Mouse (Mus musculus) gastrocnemius, postnatal 4 days (tissue): ENCODE results near the gene Slc35e2. TPM values are rescaled to one million over a fixed set of nuclear protein-coding genes. Genes with fewer than 3 reads are reported as not detected.
"Not testable (repeated sequence)": the region's sequence is repeated elsewhere in the genome, so short reads cannot be mapped to it uniquely, and the experiment has no call there.

Experiments used
- DNase-seq, 2 experiments: peaks; one replicate each; pipeline ENCODE4 v3.0.0; 2021 to 2022; ENCODE audit warnings: low spot score in 2 of 2, mixed read lengths in 2 of 2
- long read RNA-seq, 2 experiments: library from polyadenylated mRNA; stranded (forward); transcript quantifications; one replicate each; pipeline ENCODE4 v2.0.0; 2021
- total RNA-seq, 2 experiments: library from RNA; stranded (reverse); gene quantifications; 2 replicates each; pipeline ENCODE4 v1.2.3; 2021

Gene Slc35e2
- total RNA-seq, result 10 to 100 TPM; 12.0 to 13.0 TPM
- long read RNA-seq, experiment 1, full-length matches to known transcripts, result 2 of 3 reads
- long read RNA-seq, experiment 1, partial matches to known transcripts, result 0 of 3 reads
- long read RNA-seq, experiment 1, other reads (novel, unspliced or antisense), result 1 of 3 reads
- long read RNA-seq, experiment 2, full-length matches to known transcripts, result 7 of 11 reads
- long read RNA-seq, experiment 2, partial matches to known transcripts, result 0 of 11 reads
- long read RNA-seq, experiment 2, other reads (novel, unspliced or antisense), result 4 of 11 reads

DNA sequence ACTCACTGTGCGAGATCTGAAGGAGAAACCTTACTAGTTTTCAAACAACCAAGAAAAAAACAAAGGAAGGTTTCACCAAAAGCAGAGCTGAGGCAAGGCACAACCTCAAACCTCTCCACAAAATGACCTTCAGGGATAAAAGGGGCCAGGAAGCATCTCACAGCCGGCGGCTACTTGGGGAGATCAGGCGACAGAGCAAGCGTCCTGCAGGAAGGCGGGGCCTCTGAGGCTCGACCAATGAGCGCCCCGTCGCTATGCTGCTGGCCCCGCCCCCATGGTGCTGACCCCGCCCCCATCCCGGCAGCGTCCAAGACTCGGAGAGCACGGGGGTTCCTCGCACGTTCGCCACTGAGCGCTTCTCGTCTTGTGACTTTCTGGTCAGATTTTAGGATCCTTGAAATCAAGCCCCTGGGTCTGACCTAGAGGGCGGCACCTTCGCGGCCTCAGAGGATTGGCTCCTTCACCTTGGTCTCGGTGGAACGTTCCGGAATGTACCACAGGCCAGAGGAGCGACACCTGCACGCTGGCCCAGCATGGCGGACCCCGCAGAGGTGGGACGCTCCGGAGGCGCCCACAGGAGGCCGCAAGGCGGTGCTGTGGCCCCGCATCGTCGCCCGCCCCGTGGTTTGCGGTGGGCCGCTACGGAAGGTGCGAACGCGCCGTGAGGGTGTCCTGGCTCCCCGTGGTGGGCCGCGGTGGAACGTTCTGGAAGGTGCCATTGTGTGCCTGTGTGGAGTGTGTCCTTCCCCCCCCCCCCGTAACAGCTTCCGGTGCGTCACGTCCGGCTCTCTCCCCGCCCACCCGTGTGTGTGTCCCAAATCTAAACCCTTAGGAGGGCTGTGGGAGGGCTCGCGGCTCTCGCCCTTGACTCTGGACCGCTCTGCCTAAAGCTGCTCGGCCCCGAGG lies at the start of gene Slc35e2:
Gene Slc35e2, plus strand, starts transcription at position 326 of the 906 bp plus-strand sequence.
- DNase-seq, result peak; percentile 93 to 95

DNA sequence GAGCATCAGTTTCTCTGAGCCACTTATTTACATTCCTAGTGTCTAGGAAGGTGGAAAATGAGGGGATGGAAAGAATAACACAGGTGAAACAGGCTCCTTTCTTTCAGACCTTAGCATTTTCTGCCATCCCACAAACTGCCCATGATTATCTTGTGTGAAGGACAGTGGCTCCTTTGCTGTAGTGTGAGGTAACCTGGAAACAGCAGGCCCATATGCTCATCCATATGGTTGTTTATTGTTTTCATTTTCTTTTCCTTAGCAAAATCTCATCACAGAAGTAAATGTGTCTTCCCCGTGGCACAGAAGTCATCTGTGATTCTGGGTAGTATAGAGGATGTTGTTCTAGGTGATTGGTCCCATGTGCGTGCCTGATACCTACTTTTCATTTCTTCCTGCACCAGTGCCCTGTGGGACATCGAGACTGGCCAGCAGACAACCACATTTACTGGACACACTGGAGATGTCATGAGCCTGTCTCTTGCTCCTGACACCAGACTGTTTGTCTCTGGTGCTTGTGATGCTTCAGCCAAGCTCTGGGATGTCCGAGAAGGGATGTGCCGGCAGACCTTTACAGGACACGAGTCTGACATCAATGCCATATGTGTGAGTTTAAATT lies 48.2 kb upstream of the Slc35e2 start:
- DNase-seq, result no peak

DNA sequence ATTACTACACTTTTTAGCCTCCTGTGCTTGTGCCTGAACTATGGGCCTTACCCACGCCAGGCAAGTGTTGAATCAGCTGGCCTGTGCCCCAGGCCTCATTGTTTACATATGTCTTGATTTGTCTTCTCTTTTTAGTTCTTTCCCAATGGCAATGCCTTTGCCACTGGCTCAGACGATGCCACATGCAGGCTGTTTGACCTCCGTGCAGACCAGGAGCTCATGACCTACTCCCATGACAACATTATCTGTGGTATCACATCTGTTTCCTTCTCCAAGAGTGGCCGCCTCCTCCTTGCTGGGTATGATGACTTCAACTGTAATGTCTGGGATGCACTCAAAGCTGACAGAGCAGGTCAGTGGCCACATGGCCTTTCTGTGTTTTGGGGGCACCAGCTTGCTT lies 46.3 kb upstream of the Slc35e2 start:
- DNase-seq, result no peak

DNA sequence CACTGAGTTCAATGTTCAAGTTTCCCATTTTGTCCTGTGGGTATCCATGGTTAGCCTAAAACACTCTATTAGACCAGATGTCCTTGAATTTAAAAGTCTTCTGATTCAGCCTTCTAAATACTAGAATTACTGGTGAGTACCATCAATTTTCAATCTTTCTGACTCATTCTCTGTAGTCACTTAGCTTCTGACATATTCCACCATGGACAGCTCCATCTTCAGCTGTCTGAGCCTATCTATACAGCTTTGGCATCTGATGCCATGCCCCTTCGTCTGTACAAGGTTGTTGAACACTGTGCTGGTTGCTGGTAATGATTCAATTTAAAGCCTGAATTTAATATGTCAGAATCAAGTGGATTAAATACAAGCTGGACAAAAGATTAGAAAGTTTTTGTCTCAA lies 45.8 kb upstream of the Slc35e2 start:
- DNase-seq, result no peak

DNA sequence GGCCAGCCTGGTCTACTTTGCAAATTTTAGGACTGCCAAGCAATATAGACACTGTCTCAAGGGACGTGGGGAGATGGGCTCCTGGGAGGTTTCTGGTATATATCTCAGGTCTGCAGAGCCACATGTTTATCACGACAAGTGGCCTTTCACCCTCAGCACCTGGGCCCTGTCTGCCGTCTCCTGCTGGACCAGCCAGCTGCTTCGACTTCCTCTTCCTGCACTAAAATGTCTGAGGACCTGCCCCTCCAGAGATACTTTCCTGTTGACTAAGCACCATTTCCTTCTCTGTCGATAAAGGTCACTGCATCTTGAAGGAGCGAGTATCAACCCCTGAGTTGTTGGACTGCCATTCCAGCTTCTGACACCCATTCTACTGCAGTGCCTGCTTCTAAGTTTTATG lies 41.8 kb upstream of the Slc35e2 start:
- no peak for DNase-seq

DNA sequence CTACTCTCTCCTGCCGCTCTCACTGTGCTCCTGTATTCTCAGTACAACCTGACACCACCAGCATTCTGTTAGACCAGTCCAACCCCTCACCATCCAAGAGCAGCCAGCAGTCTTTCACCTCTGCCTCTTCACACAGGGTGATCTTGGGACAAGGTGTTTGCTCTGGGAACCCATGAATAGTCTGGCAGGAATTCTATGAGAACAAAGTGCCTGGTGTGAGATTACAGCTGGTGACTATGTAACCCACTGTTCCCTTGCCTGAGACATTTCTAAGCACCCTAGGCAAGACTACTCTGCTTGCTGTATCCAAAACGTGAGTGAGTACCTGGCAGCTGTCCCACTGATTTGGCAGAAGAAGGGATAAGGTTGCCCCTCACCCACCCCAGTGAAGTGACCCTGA lies 40.3 kb upstream of the Slc35e2 start:
- no peak for DNase-seq

DNA sequence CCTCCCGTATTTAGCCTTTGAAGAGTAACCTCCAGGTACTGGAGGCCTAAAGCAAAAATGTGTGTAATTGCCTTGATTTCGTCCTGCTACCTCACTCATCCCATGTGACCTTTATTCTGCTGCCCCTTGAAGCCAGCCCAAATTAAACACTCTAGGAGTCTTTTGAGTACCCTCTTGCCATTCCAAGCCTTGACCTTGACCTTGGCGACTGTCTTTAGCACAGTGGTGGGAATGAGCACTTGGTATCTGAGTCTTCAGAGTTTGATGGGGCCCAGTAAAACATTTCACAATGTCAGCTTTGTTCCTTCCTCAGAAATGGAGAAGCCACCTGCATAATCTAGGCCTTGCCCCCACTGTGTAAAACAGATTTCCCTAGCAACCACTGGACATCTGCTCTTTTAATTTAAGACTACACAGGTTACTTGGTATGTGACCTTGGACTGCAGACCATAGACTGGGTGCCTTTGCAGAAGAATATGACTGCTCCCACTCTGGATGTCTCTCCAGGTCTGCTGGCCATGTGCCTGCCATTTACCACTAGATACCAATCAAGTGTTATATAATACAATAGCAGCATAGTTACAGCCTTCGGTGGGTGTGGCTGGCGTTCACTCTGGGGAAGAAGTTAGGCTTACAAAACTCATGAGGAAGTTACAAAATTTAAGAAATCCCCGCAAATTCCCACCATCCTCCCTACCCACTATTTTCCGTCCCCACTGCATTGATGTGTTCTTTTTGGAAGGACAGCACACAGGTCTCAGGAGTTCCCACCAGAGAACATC lies 39.4 kb upstream of the Slc35e2 start, which contains the start of gene Nadk:
Gene Nadk, plus strand, starts transcription at position 718 of the 782 bp plus-strand sequence.
- no peak for DNase-seq

DNA sequence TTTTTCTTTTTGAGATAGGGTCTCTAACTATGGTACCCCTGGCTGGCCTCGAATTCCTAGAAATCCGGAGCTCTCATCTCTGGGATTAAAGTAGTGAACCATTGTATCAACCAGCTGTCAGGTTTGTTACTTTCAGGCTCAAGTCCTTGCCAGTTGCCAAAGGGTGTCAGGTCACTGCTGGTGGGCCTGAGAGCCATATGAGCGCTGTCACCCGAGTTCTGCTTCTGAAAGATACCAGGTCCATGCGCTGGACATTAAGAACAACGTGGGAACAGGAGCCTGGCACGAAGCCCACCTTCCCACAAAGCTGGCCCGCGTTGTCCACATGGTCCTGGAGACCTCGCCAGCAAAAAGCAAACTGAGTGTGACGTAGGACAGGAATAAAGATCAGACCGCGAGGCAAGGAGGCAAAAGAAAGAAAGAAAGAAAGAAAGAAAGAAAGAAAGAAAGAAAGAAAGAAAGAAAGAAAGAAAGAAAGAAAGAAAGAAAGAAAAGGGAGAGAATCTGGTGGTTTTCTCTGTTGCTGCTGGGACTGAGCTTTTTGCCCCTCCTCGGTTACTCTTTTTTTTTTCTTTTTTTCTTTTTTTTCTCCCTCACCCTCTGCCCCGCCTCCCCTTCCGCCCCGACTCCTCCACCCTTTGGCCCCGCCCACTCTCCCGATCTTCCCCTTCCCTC lies 38.4 kb upstream of the Slc35e2 start:
- peak in 1 of 2 experiments; percentile 71 for DNase-seq

DNA sequence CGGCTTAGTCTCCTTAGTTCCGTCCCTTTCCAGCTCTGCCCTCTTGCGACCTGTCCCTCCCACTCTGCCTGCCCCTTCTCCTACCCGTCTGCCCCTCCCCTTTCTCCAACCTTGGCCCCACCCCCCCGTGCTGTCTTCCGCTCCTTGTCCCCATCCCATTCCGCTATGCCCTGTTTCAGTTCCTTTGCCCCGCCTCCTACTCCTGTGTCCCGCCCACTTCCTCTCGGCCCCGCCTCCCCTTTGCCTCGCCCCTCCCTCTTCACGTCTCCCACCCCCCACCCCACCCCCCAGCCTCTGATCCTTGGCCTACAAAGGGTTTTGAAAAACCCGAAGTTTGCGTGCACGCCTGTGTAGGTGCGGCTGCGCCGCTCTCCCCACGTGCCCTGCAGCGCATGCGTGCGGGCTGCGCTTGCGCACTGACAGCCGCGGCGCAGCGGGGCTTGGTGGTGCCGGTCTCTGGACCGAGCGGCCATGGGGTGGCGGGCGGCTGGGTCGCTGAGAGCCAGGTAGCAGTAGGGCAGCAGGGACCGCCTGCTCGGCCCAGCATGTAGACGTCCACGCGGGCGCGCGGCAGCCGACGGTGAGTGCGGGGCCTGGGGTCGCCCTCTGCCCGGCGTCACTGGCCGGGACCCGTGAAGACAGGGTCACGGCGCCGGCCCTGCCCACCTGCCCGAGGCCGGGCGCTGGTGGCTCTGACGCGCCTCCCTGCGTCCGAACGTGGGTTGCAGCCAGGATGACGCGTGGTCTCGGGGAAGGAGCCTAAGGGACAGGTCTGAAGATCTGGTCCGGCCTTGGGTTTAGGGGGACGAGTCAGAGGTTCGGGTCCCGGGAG lies 37.6 kb upstream of the Slc35e2 start:
- peak; percentile 89 to 94 for DNase-seq

DNA sequence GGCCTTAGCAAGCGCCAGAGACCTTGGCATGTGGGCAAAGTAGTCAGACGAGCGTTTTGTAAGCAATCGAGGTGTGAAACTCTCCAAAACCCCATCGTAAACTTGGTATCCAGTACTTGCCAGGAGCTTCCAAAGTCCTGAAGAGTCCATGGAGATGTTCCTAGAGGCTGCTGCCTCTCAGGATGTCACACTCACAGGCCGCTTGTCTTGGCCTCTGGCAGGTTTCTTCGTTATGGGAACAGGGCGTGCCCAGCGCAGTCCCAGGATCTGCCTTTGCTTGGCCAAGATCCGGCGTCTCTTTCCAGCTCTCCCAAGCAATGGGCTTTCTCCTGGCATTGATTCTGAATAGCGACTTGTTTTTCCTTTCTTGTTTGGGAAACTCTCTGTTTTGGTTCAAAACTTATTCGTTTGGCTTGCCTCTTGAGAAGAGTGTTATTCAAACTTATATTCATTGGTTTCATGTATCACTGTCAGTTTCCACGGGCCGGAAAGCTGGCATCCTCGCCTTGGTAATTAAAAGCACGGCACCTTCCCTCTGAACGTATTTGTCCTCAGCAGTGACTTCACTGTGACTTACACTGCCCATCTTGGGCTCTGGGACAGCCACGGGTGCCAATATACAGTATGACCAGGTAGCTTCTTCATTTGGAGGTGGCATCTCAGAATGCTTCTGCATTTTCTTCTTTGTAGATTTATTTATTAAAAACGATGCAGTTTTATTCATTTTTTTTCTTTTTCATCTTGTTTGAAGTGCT lies 36.7 kb upstream of the Slc35e2 start:
- DNase-seq, result peak in 1 of 2 experiments; percentile 39

DNA sequence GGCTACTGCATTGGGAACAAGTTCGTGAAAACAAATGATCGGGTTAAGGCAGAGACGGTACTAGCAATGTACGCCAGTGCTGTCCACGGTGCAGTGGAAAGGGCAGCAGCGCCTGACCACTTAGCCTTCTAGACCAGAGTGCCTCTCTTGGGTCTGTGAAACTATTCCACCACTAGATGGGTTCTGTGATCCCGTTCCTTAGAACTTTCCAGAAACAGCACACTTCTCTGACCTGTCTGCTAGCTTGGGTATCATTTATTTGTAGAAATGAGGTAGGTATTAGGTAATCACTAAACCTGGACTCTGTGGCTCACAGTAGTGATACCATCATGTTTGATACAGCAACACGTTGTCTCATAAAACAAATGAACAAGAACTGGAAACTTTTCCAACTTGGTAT lies 34.7 kb upstream of the Slc35e2 start:
- DNase-seq, result no peak

DNA sequence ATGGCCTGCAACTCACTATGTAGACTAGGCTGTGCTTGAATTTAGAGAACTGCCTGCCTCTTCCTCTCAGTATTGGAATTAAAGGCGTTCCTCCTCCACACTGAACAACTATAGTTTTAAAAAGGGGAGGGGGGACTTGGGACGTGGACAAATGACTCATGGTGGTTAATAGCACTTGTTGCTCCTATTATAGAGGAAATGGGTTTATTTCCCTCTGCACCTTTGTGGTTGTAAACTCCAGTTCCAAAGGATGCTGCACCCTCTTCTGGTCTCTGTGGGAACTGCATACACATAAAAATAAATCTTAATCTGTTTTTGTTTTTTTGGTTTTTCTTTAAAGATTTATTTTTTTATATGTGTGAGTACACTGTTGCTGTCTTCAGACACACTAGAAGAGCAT lies 33.0 kb upstream of the Slc35e2 start:
- DNase-seq, result no peak

DNA sequence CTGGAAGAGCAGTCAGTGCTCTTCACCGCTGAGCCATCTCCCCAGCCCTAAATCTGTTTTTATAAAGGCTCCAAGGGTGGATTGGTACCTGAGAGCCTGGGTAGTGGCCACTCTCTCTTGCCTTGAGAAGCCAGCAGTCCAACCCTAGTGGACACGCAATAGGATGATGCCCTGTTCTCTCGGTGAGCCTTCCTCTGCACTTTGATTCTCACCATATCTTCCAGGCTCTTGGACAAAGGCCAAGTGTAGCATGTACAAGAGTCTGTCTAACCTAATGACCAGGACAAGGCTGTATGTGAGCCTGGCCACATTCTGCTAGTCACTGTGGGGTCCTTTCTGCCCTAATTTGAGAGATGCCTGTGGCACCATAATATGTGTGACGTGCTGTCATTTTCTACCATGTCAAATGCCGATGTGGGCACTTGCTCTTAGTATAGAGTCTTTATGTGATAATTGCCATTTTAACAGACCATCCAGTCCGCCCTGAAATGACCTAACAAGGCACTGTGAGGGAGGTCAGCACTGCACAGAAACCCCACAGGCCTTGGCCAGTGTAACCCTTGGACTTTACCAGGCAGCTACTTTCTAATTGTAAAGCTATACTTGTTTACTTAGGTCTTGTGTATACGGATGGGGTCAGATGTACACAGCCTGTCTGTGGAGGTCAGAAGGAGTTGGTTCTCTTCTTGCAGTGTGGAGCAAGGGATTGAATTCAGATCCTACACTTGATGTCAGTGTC lies 32.4 kb upstream of the Slc35e2 start:
- DNase-seq, result no peak

DNA sequence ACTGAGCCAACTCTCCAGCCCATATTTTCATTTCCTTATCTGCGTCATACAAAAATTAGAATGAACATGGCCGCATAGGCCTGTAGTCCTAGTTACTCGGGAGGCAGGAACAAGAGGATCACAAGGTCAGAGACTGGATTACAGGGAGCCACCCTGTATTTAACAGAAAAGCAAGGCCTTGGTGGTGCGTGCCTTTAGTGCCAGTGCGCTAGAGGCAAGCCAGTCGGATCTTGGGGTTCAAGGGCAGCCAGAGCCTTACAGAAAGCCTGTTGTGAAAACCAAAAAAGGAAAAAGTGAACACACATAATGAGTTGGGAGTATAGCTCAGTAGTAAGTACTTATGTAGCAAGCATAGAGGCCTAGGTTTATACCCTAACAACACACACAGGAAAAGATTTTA lies 31.4 kb upstream of the Slc35e2 start:
- DNase-seq, result no peak

DNA sequence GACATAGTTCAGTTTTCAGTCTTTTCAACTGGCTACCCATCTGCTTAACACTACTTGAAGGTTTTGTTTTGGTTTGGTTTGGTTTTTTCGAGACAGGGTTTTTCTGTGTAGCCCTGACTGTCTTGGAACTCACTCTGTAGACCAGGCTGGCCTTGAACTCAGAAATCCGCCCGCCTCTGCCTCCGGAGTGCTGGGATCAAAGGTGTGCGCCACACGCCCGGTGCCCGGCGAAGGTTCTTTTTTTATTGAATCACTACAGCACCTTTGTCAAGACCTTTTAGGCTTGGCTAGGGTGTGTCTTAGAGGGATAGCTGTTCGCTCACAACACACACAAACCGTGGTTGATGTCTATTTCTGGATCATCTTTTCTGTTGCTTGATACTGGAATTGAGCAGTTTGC lies 30.9 kb upstream of the Slc35e2 start:
- DNase-seq, result not testable (repeated sequence)

DNA sequence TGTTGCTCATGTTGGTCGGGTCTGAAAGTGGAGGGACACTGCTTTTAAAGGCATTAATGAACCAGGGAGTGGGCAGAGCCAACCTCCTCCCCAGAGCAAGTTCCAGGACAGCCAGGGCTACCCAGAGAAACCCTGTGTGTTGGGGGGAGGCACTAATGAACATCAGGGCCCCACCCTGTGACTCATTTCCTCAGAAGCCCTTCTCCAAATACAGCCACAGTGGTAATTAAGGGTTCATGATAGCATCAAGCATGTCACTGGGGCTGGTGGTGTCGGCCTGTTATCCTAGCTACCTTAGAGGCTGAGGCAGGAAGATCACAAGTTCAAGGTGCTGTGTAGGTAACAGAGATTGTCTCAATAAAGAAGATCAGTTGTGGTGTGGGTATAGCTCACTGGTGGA lies 29.8 kb upstream of the Slc35e2 start:
- DNase-seq, result no peak

DNA sequence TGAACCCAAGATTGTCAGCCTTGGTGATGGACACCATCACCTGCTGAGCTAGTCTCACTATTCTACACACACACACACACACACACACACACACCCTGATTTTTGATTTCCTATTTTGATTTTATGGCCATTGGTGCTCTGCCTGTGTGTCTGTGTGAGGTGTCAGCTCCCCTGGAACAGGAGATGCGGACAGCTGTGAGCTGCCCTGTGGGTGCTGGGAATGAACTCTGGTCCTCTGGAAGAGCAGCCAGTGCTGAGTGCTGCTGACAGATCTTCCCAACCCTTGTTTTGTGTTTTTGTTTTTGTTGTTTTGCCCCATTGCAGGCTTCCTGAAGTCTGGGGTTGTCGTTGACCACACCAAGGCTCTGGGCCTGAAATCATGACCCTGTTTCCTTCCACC lies 28.1 kb upstream of the Slc35e2 start:
- DNase-seq, result no peak

DNA sequence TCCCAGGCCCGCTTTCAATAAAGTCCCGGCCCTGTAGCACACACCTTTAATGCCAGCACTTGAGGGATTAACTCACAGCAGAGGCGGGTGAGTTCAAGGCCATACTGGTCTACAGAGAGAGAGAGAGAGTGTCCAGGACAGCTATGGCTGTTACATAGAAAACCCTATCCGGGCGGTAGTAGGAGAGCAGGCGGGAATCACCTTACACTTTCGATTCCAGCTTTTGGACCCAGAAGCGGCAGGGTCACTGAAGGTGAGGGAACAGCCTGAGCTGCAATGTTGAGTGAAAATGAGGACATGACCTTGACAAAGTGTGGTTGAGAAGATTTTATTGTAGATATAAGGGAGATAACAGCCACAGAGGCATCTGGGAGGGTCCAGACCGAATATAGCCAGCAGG lies 27.3 kb upstream of the Slc35e2 start:
- no peak for DNase-seq
